Mouse (Mus musculus) small intestine, adult 2 months (tissue): ENCODE results near the gene Hoxd11. TPM values are rescaled to one million over a fixed set of nuclear protein-coding genes. Genes with fewer than 3 reads are reported as not detected.
A peak's percentile ranks its signal among the peaks of the same experiment; 100 is the strongest.

ENCODE experiments used
- H3K27ac ChIP-seq: fragments of 200-500 bp; 2 replicates; pipeline ENCODE4 v1.5.1; 2012; ENCODE audit warnings: low read depth, low read length, control low read depth, inconsistent platforms; ENCODE audit not compliant: insufficient read depth
- H3K27me3 ChIP-seq: fragments of 200-500 bp; 2 replicates; pipeline ENCODE4 v1.6.1; 2012; ENCODE audit warnings: mild to moderate bottlenecking, moderate library complexity, low read length, inconsistent platforms; ENCODE audit not compliant: control insufficient read depth, insufficient read depth
- H3K36me3 ChIP-seq: fragments of 200-500 bp; 2 replicates; pipeline ENCODE4 v1.6.1; 2012; ENCODE audit warnings: mild to moderate bottlenecking, low read length, control low read depth, inconsistent platforms; ENCODE audit not compliant: control insufficient read depth, insufficient read depth
- H3K4me1 ChIP-seq: fragments of 200-500 bp; 2 replicates; pipeline ENCODE4 v1.6.1; 2012; ENCODE audit warnings: low read length, inconsistent platforms, mixed read lengths; ENCODE audit not compliant: control insufficient read depth, insufficient read depth, insufficient read length
- H3K4me3 ChIP-seq: fragments of 200-500 bp; 2 replicates; pipeline ENCODE4 v1.5.1; 2012; ENCODE audit warnings: low read depth, mild to moderate bottlenecking, control low read depth, inconsistent platforms, low read length, moderate library complexity
- CTCF ChIP-seq: fragments of 200-500 bp; IDR thresholded peaks from 2 replicates; pipeline ENCODE4 v1.5.1; 2012; ENCODE audit warnings: low read depth, mild to moderate bottlenecking, control low read depth, inconsistent platforms, low read length, moderate library complexity, mixed read lengths; ENCODE audit not compliant: insufficient replicate concordance, insufficient read length; ENCODE audit errors: extremely low read depth
- POLR2A ChIP-seq: fragments of 200-500 bp; IDR thresholded peaks from 2 replicates; pipeline ENCODE4 v1.6.1; 2012; ENCODE audit warnings: low read depth, mild to moderate bottlenecking, control low read depth, inconsistent platforms, low read length, moderate library complexity
- WGBS: fragments of 180-500 bp; shearing (Covaris S2); methylation state at CpG from one replicate; pipeline ENCODE4 v1.1.7; 2018; 5-methylcytosine and 5-hydroxymethylcytosine counted together
- polyA plus RNA-seq: library from polyadenylated mRNA; depleted of rRNA; stranded (reverse); fragments of >200 nt; gene quantifications from 2 replicates; pipeline ENCODE4 v1.2.3, GENCODE M21; 2012

Gene Hoxd11
- polyA plus RNA-seq, 1 experiment, result not detected

- H3K27me3 ChIP-seq, result peaks cover 64% of the 10 kb centered on the region
- no peaks in the 10 kb centered on the region for H3K36me3 ChIP-seq
- no peak overlapping the region for H3K4me3 ChIP-seq
- no peak overlapping the region for H3K27ac ChIP-seq
- 6% methylated on average over 36 of the region's 36 CpGs for WGBS
- TF ChIP-seq CTCF (no peak), POLR2A (no peak)
- peaks cover 7% of the 10 kb centered on the region for H3K4me1 ChIP-seq
These were observed 12.0 kb upstream of the Hoxd11 start for GRCm38 (mm10) chr2:74667191-74667841.

- Histone ChIP-seq H3K27ac (no peak within 1 kb of the TSS), H3K4me3 (peak within 1 kb of the TSS; percentile 41), H3K4me1 (peaks cover 10% of the 10 kb centered on the region), H3K27me3 (peaks cover 69% of the 10 kb centered on the region), H3K36me3 (no peaks in the 10 kb centered on the region)
- under 1% methylated on average over 39 of the region's 51 CpGs for WGBS
- TF ChIP-seq CTCF (no peak), POLR2A (no peak)
These were observed 11.5 kb upstream of the Hoxd11 start, which contains the start of gene Hoxd13 for GRCm38 (mm10) chr2:74667842-74668357. Gene Hoxd13 (plus strand): TSS chr2:74668310.

- under 1% methylated on average over 71 of the region's 74 CpGs for WGBS
- Histone ChIP-seq H3K27me3 (peaks cover 70% of the 10 kb centered on the region), H3K4me1 (peaks cover 10% of the 10 kb centered on the region), H3K27ac (no peak overlapping the region), H3K36me3 (no peaks in the 10 kb centered on the region), H3K4me3 (peak overlapping the region; percentile 41)
- no peak for TF ChIP-seq CTCF
- 0 out of 2 replicates have a peak, but pooled peaks have one; percentile 6 for TF ChIP-seq POLR2A
These were observed 10.8 kb upstream of the Hoxd11 start for GRCm38 (mm10) chr2:74668370-74669229.

- Histone ChIP-seq H3K27me3 (peaks cover 74% of the 10 kb centered on the region), H3K36me3 (no peaks in the 10 kb centered on the region), H3K27ac (no peak overlapping the region), H3K4me3 (no peak overlapping the region), H3K4me1 (peaks cover 10% of the 10 kb centered on the region)
- no peak for TF ChIP-seq CTCF
- TF ChIP-seq POLR2A, result no peak
- 6% methylated on average over 3 of the region's 3 CpGs for WGBS
These were observed 10.2 kb upstream of the Hoxd11 start for GRCm38 (mm10) chr2:74669230-74669578.

GRCm38 (mm10) chr2:74669650-74670235 lies 9.6 kb upstream of the Hoxd11 start:
- peaks cover 10% of the 10 kb centered on the region for H3K4me1 ChIP-seq
- no peak overlapping the region for H3K4me3 ChIP-seq
- H3K27ac ChIP-seq, result no peak overlapping the region
- no peak for TF ChIP-seq CTCF
- no peak for TF ChIP-seq POLR2A
- H3K27me3 ChIP-seq, result peaks cover 74% of the 10 kb centered on the region
- H3K36me3 ChIP-seq, result no peaks in the 10 kb centered on the region
- WGBS, result 6% methylated on average over 14 of the region's 14 CpGs

GRCm38 (mm10) chr2:74670632-74671188 lies 8.6 kb upstream of the Hoxd11 start:
- Histone ChIP-seq H3K27me3 (peaks cover 84% of the 10 kb centered on the region), H3K27ac (no peak overlapping the region), H3K4me3 (no peak overlapping the region), H3K36me3 (no peaks in the 10 kb centered on the region), H3K4me1 (peaks cover 10% of the 10 kb centered on the region)
- TF ChIP-seq POLR2A (no peak), CTCF (no peak)
- WGBS, result 7% methylated on average over 3 of the region's 3 CpGs
